Mouse (Mus musculus): ENCODE measurements around the gene Siglec1.

Siglec1 gene

DNA sequence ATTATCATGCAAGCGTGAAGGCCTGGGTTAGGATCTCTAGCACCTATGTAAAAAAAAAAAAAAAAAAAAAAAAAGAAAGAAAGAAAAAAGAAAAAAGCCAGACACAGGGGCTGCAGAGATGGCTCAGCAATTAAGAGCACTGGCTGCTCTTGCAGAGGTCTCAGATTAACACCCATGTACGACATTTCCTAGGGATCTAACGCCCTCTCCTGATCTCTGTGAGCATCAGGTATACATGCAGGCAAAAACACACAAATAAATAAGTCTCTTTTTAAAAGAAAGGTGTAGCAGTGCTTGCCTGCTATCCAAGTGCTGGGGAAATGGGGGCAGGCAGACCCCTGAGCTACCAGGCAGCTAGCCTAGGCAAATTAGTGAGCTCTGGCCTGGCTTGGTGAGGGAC is 15.0 kb upstream of the Siglec1 start:
- intact Hi-C loops (cut with DNase I) = no loop called here

DNA sequence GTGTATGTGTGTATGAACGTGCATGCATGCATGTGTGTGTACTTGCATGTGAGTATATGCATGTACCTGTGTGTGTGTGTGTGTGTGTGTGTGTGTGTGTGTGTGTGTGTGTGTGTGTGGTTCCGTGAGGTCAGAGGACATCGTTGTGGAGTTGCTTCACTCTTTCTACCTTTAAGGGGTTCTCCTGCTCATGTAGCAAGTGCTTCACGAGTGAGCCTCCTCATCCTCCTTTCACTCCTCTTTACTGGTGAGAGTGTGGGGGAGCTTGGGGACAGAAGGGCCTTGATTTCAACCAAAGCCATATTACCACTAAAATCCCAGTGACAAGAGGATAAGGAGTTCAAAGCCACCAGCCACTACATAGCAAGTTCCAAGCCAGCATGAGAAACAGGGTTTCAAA is 10.5 kb upstream of the Siglec1 start:
- intact Hi-C loops (cut with DNase I) = loop anchor here (5.0 to 10.0 kb wide), 4 partner anchors 45 to 418 kb away; no protein-coding TSS in a partner anchor

DNA sequence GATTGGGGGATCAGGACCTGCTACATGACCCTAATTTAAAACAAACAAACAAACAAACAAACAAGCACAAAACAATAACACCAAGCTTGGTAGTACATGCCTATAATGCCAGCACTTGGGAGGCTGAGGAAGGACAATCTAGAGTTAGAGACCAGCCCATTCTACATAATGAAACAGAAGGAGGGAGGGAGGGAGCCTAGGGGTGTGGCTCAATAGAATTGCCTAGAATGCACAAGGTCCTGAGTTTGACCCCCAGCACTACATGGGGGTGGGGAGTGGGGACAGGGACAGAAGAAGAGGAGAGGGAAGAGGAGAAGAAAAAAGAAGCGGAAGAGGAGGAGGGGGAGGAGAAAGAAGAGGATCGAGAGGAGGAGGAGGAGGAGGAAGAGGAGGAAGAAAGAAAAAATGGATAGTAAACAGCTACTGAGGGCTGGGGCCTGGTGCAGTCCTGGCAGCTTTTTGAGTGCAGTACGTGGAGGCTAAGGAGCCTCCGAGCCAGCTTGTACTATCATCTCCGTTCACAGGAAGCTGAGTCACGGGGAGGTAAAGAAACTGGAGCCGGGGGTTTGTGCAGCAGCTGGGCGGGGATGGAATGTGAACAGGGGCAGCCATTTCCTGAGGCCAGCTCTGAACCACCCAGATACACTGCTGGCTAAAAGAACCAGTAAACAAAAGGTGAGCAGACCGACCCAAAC is 9.7 kb upstream of the Siglec1 start:
- intact Hi-C loops (cut with DNase I) = loop anchor here (5.0 to 10.0 kb wide), 4 partner anchors 46 to 419 kb away; no protein-coding TSS in a partner anchor

DNA sequence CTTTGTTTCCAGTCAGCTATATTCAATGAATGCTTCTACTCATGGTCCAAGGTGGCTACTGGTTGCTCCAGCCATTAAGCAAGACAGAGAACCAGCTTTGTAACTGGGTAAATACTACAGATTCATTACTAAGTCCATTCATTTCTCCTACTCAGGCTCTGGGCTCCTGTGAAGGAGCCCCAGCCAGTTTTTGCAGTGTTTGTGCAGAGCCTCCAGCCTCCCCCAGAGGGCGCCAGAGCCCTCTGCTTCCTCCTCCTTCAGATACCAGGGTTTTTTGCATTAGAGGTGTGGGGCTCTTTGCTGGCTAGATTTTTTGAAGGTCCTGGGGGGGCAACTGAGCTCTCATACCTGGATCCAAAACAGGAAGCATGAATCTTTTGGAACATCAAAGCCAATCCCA is 8.3 kb upstream of the Siglec1 start:
- intact Hi-C loops (cut with DNase I) = loop anchor here (1.0 to 10.0 kb wide), 5 partner anchors 47 to 420 kb away; partner anchors contain the start of gene 1700037H04Rik

DNA sequence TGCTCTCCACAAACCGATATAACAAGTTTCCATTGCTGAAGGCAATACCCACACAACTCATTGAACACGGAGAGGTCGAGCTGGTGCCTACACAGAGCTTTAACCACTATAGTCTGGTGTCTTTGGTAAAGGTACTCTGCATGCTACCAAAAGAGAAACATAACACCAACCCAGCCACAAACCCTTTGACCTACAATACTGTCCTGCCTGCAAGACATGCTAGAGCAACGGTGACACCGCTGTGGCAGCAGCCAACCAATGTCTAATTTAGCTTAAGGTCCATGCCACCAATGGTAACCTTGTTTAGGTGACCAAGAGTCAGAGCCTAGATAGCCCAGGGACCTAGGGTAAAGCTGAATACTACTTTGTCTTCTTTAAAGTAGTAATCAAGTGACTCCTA is 7.0 kb upstream of the Siglec1 start:
- intact Hi-C loops (cut with DNase I) = loop anchor here (10.0 kb wide), 1 partner anchor 421 kb away; no protein-coding TSS in a partner anchor

DNA sequence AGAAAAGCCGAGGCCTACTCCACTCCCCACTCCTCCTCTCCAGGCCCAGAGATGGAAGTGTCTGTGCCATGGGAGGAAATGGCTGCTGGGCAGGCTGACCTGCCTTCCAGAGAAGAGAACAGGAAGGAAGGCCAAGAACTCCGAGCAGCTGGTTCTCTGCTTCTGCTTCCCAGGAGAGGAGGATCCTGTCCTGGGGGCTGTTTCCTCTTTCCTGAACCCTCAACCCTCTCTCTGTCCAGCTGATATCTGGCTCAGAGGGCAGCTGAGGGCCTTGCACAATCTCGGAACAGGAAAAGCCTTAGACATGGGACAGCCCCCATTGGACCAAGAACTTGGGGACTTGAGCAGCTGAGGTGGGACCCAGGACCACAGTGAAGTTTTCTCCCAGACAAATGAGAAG is 4.3 kb upstream of the Siglec1 start:
- intact Hi-C loops (cut with DNase I) = loop anchor here (10.0 kb wide), 1 partner anchor 424 kb away; no protein-coding TSS in a partner anchor

DNA sequence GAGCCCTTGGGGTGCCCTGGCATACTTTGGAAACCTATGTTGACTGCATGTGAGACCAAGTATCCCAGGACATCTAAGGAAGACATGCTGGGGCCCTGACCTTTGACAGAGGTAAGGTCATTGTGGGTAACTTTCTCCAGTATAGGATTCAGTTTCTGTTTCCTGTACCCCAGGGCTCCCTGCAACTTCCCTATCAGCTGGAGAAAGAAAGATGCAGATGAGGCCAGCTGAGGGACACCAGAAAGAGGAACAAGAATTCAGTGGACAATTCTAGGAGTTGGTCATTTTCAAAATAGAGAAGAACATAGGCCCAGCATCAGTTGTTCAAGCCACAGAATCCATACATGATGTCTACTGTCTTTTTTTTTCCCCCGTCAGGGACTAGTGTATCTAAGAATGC is 3.1 kb upstream of the Siglec1 start:
- intact Hi-C loops (cut with DNase I) = loop anchor here (10.0 kb wide), 1 partner anchor 425 kb away; no protein-coding TSS in a partner anchor

DNA sequence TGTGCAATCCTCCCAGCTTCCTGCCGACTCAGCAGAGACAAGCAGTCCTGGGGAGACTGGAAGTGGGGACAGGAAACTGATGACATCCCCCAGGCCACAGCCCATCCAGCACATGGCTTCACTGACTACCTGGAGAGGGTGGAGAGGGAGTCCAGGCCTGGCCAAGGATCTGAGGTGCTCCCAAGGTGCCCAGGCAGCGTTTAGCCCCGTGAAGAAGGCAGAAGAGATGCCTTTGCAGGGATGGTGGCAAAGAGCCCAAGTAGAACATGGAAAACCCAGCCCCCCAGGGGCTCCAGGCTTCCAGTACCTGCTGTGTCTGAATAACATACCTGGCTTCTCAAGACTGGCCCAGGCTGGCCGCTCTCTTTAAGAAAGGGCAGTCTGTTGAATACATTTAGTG is 2.0 kb upstream of the Siglec1 start:
- intact Hi-C loops (cut with DNase I) = no loop called here

DNA sequence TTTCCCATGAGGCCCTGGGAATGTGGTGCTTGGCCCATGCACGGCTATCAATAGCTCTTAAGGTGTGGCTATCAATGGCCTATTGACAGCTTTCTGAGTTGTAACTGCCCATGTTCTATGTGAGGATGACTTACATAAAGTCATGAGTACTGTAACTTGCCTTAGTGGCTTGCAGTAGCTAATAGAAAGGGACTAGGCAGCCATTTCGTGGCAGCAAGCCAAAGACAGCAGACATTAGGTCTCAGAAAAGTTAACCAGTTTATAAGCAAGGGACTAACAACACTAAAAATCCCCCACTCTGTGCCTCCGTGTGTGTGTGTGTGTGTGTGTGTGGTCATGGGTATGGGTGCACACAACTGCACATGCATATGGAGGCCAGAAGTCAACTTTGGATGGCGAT is 2.4 kb downstream of the Siglec1 start:
- intact Hi-C loops (cut with DNase I) = no loop called here

DNA sequence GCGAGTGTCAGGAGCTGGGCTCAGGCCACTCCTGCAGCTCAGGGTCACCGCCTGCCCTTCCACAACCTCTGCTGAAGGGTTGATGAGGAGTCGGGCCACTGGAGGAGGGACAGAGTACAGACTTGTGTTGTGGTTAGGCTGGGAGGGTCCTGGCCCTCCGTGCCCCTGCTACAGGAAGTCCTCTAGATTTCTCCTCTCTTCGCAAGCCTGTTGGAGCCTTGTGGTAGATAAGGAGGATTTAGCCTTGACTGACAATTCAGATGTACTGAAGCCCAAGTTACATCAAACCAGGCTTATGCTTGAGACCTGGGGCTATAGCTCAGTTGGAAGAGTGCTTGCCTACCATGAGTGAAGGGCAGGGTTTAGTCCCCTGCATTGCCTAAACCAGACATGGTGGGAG is 6.1 kb downstream of the Siglec1 start:
- intact Hi-C loops (cut with DNase I) = no loop called here

DNA sequence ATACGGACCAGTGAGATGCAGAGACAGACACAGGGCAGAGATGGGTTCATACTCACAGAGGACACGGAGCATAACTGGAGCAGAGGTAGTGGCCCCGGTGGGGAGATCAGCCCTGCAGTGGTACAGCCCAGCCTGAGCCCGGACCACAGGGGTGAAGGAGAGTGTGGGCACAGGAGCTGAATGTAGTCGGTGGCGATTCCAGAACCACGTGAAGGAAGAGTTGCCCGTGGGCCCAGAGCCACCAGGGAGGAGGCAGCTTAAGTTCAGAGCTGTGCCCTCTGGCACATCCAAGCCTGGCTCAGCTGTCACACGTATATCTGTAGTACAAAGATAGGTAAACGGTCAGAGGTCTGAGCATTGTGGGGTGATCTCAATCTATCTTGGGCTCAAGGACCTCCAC is 14.0 kb downstream of the Siglec1 start:
- intact Hi-C loops (cut with DNase I) = no loop called here

DNA sequence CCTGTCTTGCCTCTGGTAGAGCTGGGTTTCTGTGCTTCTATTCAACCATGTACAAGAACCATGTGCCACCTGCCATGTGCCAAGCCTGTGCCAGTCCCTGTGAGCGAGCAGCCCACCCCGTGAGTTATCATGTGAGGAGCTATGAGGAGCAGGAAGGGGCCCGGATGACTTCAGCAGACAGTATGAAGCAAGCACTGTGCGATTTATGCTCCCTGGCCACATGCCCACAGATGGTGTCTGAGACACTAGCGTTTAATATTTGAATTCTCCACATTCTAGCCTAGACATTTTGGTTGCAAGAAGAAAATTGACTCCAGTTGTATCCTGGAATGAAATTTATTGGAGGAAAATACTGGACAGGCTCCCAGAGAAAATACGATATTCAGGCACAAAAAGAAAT is 19.1 kb downstream of the Siglec1 start:
- intact Hi-C loops (cut with DNase I) = no loop called here

DNA sequence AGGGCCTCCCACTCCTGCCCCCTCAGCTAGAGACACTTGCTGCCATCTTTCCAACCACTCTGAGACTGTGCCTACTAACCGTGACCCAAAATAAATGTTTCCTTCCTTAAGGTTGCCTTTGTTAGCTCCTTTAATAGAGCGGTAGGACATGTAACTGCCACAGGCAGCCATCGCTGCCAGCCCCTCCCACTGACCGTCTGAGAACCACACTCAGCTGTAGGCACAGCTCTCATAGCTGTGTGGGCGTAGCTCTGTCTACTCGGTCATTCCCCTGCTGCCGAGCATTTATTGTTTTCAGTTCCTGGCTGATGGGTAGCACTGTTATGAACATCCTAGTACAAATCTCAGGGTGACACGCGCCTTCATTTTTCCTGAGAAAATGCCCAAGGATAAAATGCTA is 20.2 kb downstream of the Siglec1 start:
- intact Hi-C loops (cut with DNase I) = no loop called here

DNA sequence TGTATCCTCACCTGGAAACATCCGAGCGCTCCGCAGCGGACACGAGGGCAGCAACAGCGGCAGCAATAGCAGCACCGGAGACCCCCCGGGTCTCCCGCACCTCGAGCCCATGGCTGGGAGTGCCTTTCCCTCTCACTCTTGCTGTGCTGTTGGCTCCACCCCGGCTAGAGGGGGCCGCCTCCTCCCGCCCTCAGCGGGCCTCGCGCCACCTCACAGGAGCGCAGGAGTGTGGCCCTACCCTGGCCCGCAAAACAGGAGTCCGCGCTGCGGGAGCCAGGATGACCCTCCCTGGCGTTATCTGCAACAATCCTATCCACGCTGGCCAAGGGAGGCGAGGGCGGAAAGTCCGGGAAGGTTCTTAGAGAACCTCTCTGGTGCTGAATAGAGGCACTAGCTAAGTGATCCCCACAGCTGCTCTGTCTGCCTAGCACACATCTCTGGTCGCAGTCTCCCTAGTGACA is 23.1 kb downstream of the Siglec1 start, which contains the start of gene Adam33:
Gene Adam33 (minus strand): TSS at position 411 of the 461 bp plus-strand sequence.
- intact Hi-C loops (cut with DNase I) = no loop called here

DNA sequence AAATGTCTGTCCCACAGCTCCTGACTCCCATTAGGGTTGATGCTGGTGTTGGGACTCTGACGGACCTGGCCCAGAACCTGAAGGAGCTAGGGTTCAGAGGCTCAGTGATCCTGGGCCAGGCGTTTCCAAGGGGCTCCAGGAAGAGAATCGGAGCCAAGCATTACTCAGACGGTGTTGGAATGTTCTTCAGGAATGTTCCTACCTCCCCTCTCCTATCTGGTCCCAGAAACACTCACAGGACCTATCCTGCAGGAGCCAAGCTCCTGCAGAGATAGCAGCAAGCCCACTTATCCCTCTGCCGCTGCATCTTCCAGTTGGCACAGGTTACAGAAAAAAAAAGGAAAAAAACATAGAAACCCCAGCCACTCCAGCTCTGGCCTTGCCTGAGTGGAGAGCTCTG is 25.0 kb downstream of the Siglec1 start:
- intact Hi-C loops (cut with DNase I) = no loop called here

DNA sequence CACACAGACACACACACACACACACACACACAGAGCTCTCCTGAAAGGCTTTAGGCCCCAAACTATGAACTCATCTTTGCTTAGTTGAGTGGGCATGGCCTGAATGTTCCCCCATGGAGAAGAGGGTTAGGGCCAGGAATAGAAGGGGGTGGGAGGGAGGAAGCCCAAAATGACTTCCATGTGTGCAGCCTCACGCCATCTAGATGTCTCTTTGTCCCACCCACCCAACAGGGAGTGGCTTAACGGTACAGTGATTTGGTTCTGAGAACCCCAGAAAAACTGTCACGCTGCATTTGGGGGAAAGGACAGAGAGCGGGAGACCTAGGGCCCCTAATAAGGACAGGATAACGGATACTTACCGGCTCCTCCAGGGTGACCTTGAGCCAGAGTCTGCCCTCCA is 25.8 kb downstream of the Siglec1 start:
- intact Hi-C loops (cut with DNase I) = no loop called here

DNA sequence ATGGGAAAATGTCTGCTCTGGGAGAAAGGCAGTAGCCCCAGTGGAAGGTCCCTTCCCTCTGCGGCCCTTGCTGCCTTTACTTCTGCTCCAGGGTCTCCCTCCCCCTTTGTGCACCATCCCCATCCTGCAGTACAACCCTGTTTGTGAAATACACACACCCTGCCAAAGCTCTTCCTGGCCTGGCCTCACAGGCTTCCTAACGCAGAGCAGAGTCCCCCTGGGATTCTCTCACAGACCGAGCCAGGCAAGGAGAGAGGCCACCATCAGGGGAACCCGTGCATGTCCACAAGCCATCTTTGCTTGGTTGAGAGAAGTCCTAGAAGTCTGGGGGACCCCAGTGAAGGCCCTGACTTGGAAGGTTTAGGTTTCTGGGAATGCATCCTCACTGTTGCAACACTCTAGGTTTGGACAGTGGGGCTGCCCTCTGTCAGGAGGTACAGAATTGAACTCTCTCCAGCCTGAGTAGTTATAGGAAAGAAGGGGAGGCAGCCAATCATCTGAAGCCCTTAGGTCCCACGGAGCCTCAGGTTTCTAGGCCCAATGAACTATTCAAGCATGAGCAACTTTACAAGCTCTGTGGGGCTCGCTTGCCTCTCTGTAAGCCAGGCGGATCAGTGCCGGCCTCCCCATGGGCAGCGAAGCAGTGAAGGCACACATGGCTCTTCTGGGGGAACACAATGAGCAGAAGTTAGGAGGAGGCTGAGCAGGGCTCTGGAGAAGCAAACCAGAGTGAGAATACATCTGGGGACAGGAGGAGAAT is 26.6 kb downstream of the Siglec1 start:
- intact Hi-C loops (cut with DNase I) = no loop called here

DNA sequence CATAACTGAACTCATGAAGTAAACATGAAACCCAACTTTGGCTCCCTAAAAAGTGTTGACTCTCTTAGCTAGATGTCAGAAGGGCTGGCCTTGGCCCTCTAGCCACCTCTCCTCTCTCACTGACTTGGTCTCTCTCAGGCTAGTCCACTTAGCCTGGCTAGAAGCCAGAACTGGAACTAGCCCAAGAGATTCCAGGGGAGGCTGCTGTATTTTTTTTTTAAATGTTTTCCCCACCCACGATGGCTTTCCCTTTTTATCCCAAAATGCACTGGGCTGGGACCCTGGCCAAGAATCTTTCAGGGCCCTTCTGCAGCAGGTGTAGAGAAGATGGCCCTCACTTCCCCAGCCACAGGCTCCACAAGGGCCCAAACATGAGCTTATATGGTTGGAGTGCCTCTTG is 27.2 kb downstream of the Siglec1 start:
- intact Hi-C loops (cut with DNase I) = no loop called here

DNA sequence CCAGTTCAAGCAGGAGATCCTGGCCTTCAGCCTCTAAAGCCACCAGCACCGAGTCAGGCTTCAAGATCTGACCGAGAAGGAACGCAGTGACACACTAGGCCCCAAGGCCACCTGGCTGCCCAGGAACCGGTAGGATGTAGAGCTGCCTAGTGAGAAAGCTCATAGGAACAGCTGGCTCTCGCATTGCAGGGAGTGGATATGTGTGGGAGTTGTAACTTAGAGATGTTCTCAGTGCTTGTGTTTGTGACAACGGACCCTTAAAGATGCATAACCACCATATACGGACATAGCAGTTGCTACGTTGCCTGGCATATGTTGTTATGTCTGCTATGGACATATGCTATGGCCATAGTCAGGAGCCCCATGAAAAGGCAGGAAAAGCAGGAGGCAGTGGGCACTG is 27.9 kb downstream of the Siglec1 start:
- intact Hi-C loops (cut with DNase I) = no loop called here

DNA sequence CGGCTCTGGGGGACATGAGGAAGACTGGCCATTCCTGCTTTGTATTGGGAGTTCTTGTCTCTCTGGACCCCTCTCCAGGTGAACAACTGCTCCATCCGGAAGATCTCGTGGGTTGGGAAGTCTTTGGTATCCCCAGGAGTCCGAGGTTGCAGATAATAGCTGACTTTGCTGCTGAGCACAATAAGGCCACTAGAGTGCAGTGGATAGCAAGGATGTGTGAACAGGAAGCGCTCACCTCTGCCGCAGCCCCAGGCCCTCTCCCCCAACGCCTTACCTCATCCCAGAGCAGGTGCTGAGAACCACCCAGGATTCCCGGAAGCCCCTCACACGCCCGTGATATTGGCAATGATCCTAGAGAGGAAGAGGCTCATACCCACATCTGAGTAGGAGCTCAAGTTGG is 30.4 kb downstream of the Siglec1 start:
- intact Hi-C loops (cut with DNase I) = no loop called here

DNA sequence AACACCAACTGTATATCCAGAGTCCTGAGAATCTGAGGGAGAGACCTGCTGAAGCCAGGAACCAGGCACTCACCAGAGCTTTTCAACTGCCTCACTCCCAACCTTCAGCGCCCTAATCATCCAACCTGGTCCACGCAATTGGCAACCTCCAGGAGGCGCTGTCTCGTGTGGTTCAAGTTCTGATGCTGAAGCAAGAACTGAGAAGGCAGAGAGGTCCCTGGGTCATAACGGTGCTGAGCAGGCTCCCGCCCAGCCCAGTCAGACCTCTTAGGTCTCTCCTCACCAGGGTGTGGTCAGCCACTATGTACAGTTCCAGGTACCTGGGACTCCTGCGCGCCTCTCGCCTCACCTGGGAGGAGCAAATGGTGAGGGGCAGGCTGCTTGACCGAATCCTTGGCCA is 30.9 kb downstream of the Siglec1 start:
- intact Hi-C loops (cut with DNase I) = no loop called here

DNA sequence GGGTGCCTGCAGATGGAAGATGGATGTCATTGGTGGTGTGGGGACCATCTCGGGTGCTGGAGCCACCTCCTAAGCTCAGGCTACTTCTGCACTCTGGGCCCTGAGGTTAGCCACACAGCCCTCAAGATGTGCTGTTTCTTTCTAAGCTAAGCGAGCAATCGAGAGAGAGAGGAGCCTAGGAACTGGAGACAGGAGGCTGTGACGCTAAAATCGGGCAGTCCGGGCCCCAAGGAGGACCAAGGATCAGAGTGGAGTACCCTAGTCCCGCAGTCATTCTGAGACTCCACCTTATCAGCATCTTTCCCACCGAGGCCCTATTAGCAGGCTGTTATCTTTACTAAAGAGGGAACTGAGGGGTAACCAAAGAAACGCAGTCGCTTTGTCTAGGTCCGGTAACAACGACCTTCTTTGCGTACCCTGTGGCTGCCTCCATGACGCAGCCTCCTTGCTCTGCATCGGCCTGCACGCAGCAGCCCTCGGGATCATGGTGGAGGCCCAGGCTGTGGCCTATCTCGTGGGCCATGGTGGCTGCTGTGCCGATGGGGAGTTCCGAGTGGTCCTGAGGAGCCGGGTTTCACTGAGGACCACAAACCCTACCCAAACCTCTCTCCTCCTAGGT is 31.8 kb downstream of the Siglec1 start:
- intact Hi-C loops (cut with DNase I) = no loop called here
